Mouse (Mus musculus) forebrain, postnatal 0 days (tissue): ENCODE measurements at regions not wholly inside any gene's neighbourhood (a gene's known extent, or its start where the extent isn't known, plus 50 kb on each side); places are given as distances from the start of the nearest gene placed in this dataset.

ENCODE experiments used
- ATAC-seq: fragments of 200-750 bp; cut with Nextera tagmentation; 2 replicates; pipeline ENCODE4 v1.8.0; 2017; ENCODE audit warnings: mild to moderate bottlenecking, moderate library complexity
- DNase-seq: peaks from one replicate; pipeline ENCODE4 v3.0.0-alpha.2; 2015
- H3K27ac ChIP-seq: fragments of 300-500 bp; sonication (generic); 2 replicates; pipeline ENCODE4 v1.5.1; 2014; ENCODE audit warnings: low read depth, mild to moderate bottlenecking, antibody characterized with exemption, low read length, moderate library complexity, mixed read lengths
- H3K27me3 ChIP-seq: fragments of 300-500 bp; sonication (generic); 2 replicates; pipeline ENCODE4 v1.6.1; 2014; ENCODE audit warnings: mild to moderate bottlenecking, low read length, mixed read lengths; ENCODE audit not compliant: insufficient read depth
- H3K36me3 ChIP-seq: fragments of 300-500 bp; sonication (generic); 2 replicates; pipeline ENCODE4 v1.6.1; 2014; ENCODE audit warnings: mild to moderate bottlenecking, moderate library complexity; ENCODE audit not compliant: insufficient read depth
- H3K4me1 ChIP-seq: fragments of 300-500 bp; sonication (generic); 2 replicates; pipeline ENCODE4 v1.6.1; 2014; ENCODE audit warnings: antibody characterized with exemption; ENCODE audit not compliant: insufficient read depth
- H3K4me2 ChIP-seq: fragments of 300-500 bp; sonication (generic); 2 replicates; pipeline ENCODE4 v1.6.1; 2014; ENCODE audit warnings: low read depth, mild to moderate bottlenecking, moderate library complexity
- H3K4me3 ChIP-seq: fragments of 300-500 bp; sonication (generic); 2 replicates; pipeline ENCODE4 v1.5.1; 2014; ENCODE audit warnings: low read depth, low read length, mixed read lengths
- H3K9ac ChIP-seq: fragments of 300-500 bp; sonication (generic); 2 replicates; pipeline ENCODE4 v1.6.1; 2014; ENCODE audit warnings: mild to moderate bottlenecking
- H3K9me3 ChIP-seq: fragments of 300-500 bp; sonication (generic); 2 replicates; pipeline ENCODE4 v1.6.1; 2016; ENCODE audit warnings: low read length
- CTCF ChIP-seq: sonication (generic); IDR thresholded peaks from 2 replicates; pipeline ENCODE4 v1.5.1; 2016; ENCODE audit warnings: antibody characterized with exemption, control low read depth, low read depth
- WGBS: fragments of 180-500 bp; shearing (Covaris S2); extraction: QIAGEN DNeasy Blood & Tissue Kit; methylation state at CpG from one replicate; pipeline ENCODE4 v1.1.7; 2014; 5-methylcytosine and 5-hydroxymethylcytosine counted together

GRCm38 (mm10) chr17:4291418-4291817 lies 595.4 kb upstream of the Nox3 start:
- Histone ChIP-seq H3K4me3 (no peak overlapping the region), H3K4me1 (no peaks in the 10 kb centered on the region), H3K27ac (no peak overlapping the region), H3K4me2 (no peak overlapping the region), H3K27me3 (no peaks in the 10 kb centered on the region), H3K9ac (no peak overlapping the region), H3K36me3 (no peaks in the 10 kb centered on the region), H3K9me3 (no peaks in the 10 kb centered on the region)
- DNase-seq, result no peak
- ATAC-seq, result no peak
- TF ChIP-seq CTCF, result no peak
- 75% methylated on average over 2 of the region's 2 CpGs for WGBS

GRCm38 (mm10) chr17:4296521-4297155 lies 600.6 kb upstream of the Nox3 start:
- 59% methylated on average over 6 of the region's 6 CpGs for WGBS
- DNase-seq (peak; percentile 54), ATAC-seq (no peak)

GRCm38 (mm10) chr17:4297156-4297535 lies 601.1 kb upstream of the Nox3 start:
- H3K27me3 ChIP-seq, result no peaks in the 10 kb centered on the region
- no peak overlapping the region for H3K4me3 ChIP-seq
- 44% methylated on average over 1 of the region's 1 CpGs for WGBS
- H3K9me3 ChIP-seq, result no peaks in the 10 kb centered on the region
- TF ChIP-seq CTCF, result no peak
- no peak overlapping the region for H3K9ac ChIP-seq
- H3K27ac ChIP-seq, result no peak overlapping the region
- DNase-seq (no peak), ATAC-seq (no peak)
- no peak overlapping the region for H3K4me2 ChIP-seq
- H3K36me3 ChIP-seq, result no peaks in the 10 kb centered on the region
- H3K4me1 ChIP-seq, result no peaks in the 10 kb centered on the region

More at GRCm38 (mm10) chr17:4296521-4297155, 600.6 kb upstream of the Nox3 start:
- no peak overlapping the region for H3K27ac ChIP-seq
- H3K9me3 ChIP-seq, result no peaks in the 10 kb centered on the region
- no peaks in the 10 kb centered on the region for H3K4me1 ChIP-seq
- no peak for TF ChIP-seq CTCF
- H3K27me3 ChIP-seq, result no peaks in the 10 kb centered on the region
- no peak overlapping the region for H3K4me2 ChIP-seq
- H3K36me3 ChIP-seq, result no peaks in the 10 kb centered on the region
- no peak overlapping the region for H3K4me3 ChIP-seq
- H3K9ac ChIP-seq, result no peak overlapping the region

DNA sequence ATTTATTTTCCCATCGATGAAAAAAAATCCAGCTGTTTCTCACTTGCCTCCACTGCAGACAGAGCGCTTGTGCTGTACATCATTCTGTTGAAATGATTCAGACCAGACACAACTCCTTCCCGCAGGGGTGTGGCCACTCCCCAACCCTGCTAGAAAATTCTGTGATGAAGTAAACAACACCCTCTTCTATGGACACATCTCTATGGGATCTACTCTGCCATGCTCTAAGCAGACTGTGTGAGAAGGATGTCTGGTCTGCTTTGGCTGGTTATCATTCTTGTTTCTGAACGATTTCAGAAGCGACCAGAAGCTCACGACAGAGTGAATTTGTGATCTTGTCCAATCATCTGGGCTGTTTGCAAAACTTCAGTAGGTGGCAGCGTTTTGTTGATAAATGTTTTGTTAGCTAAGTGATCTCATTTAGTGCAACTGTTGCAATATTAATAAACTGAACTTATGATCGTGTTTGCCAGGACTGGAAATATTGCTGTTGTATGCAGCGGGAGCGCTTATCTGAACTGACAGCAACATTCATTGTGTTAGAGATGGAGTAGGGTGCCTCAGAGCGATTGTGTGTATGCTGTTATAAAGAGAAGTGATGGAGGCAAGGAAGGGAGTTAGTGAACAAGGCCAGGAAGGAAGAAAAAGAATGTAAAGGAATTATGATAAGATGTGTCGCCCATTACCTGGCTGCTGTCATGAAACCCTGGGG lies 605.2 kb upstream of the Nox3 start:
- Histone ChIP-seq H3K9me3 (no peaks in the 10 kb centered on the region), H3K27ac (no peak overlapping the region), H3K9ac (no peak overlapping the region), H3K4me3 (no peak overlapping the region), H3K36me3 (no peaks in the 10 kb centered on the region), H3K4me1 (no peaks in the 10 kb centered on the region), H3K4me2 (no peak overlapping the region), H3K27me3 (no peaks in the 10 kb centered on the region)
- 73% methylated on average over 12 of the region's 12 CpGs for WGBS
- DNase-seq (no peak), ATAC-seq (no peak)
- no peak for TF ChIP-seq CTCF

DNA sequence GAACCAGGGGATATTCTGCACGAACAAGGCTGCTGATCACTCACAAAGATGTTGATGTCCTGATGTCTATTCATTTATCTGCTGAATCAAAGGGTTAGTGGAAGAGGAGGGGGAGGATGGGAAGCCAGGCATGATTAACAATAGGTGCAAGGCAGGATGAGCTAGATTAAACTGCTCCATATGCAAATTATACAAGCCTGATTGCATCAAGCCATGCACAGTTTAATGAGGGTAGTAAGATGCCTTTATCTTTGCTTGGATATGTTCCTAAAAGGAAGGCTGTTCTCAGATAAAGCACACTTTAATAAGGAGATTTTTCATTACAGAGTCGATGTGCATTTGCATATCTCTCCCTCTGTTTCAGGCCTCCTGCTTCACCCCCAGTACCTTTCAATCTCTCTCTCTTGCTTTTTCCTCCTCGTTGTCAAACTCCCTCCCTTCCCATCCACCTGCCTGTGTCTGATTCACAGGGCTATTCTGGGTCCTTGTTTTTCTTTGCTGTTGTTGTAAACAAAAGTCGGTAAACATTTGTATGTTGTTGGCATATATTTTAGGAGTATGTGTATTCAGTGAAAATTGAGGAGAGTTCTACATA lies 615.8 kb upstream of the Nox3 start:
- ATAC-seq, result peak; percentile 81; the same call in 1 of the 2 replicates
- no peak for TF ChIP-seq CTCF
- WGBS, result 16% methylated on average over 4 of the region's 4 CpGs

DNA sequence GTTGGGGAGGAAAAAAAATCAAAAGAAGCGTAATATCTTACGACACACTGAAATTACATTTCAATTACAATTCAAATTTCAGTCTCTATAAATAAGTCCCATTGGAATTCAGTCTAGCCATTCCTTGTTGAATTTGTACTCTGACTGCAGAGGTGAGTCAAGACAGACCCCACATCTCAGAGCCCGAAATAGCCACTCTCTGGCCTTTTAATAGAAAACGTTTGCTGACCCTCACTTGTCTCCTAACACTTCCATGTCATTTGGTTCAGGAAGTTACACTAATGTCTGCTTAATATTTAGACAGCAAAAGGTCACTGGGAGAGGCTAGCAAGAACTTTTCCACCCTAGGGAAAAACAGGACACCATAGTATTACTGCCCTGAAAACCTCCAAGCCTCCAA lies 623.1 kb upstream of the Nox3 start:
- no peaks in the 10 kb centered on the region for H3K27me3 ChIP-seq
- 91% methylated on average over 4 of the region's 4 CpGs for WGBS
- H3K9me3 ChIP-seq, result no peaks in the 10 kb centered on the region
- H3K4me2 ChIP-seq, result no peak overlapping the region
- no peak for TF ChIP-seq CTCF
- H3K36me3 ChIP-seq, result no peaks in the 10 kb centered on the region
- H3K9ac ChIP-seq, result no peak overlapping the region
- no peak overlapping the region for H3K27ac ChIP-seq
- H3K4me3 ChIP-seq, result no peak overlapping the region
- H3K4me1 ChIP-seq, result no peaks in the 10 kb centered on the region
- ATAC-seq (no peak), DNase-seq (no peak)

More for the DNA sequence above, 615.8 kb upstream of the Nox3 start:
- H3K9me3 ChIP-seq, result no peaks in the 10 kb centered on the region
- H3K27ac ChIP-seq, result no peak overlapping the region
- no peaks in the 10 kb centered on the region for H3K36me3 ChIP-seq
- no peaks in the 10 kb centered on the region for H3K4me1 ChIP-seq
- no peak overlapping the region for H3K4me2 ChIP-seq
- DNase-seq, result no peak
- H3K9ac ChIP-seq, result no peak overlapping the region
- no peak overlapping the region for H3K4me3 ChIP-seq
- H3K27me3 ChIP-seq, result no peaks in the 10 kb centered on the region

GRCm38 (mm10) chr17:4328810-4329209 lies 632.7 kb upstream of the Nox3 start:
- Histone ChIP-seq H3K4me1 (no peaks in the 10 kb centered on the region; the same call in 1 of the 2 replicates), H3K4me2 (no peak overlapping the region), H3K9me3 (no peaks in the 10 kb centered on the region), H3K4me3 (no peak overlapping the region), H3K36me3 (no peaks in the 10 kb centered on the region), H3K27me3 (no peaks in the 10 kb centered on the region), H3K27ac (no peak overlapping the region), H3K9ac (no peak overlapping the region)
- WGBS, result 68% methylated on average over 1 of the region's 1 CpGs
- DNase-seq, result no peak
- no peak for TF ChIP-seq CTCF
- no peak for ATAC-seq
